Mouse (Mus musculus): ENCODE results near the gene Stx5a. TPM values are rescaled to one million over a fixed set of nuclear protein-coding genes. Genes with fewer than 3 reads are reported as not detected.

Stx5a gene
- polyA plus RNA-seq, 1 experiment from 2014 or later = 36.3 TPM

DNA sequence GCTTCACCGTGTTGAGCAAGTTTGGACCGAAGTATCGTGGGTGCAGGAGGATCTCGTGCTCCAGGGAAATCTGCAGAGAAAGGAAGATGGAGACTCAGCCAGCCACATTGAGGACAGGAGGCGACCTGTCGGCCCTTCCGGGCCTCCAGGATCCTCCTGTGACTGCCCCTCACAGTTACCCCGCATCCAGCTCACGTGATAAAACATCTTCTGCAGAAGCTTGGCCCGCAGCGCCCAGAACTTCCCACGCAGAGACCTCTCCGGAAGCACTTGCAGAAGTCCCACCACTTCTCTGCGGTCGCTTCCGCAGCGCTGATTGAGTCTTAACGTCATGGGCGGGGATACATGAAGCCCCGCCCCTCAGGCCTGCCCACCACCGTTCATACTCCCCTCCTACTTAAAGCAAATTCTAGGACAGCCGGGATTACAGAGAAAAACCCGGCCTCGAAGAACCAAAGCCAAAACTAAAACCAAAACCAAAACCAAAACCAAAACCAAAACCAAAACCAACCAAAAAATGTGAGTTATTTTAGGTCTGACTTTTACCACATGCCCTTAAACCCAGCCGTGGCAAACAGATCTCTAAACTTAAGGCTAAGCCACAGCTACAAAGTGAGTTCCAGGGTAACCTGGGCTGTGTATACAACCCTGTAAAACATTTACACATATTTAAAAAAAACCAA is 57.2 kb downstream of the Stx5a start, which contains the start of gene Polr2g:
TSS of gene Polr2g (minus strand) at position 314 of the 683 bp plus-strand sequence.
- Histone ChIP-seq H3K9me3 (ENCODE audit: low read length) (no peaks in the 10 kb centered on the region), H3K4me3 (ENCODE audit: low read depth, low read length) (peak within 1 kb of the TSS; percentile 68), H3K27ac (ENCODE audit: low read depth) (peak within 1 kb of the TSS; percentile 77), H3K4me2 (ENCODE audit: low read depth, low read length) (peak within 1 kb of the TSS; percentile 80), H3K4me1 (ENCODE audit: insufficient read depth) (peaks cover 25% of the 10 kb centered on the region), H3K27me3 (ENCODE audit: insufficient read depth, low read length) (no peaks in the 10 kb centered on the region), H3K36me3 (replicated peaks; ENCODE audit: insufficient read depth, low read length) (peaks cover 23% of the 10 kb centered on the region), H3K9ac (replicated peaks) (peak within 1 kb of the TSS; percentile 73)
- ATAC-seq = peak; percentile 64
- DNase-seq = peak; percentile 91
- WGBS (ENCODE audit: insufficient replicate concordance) = under 1% methylated on average over 25 of the region's 25 CpGs
- no peak for TF ChIP-seq CTCF (IDR thresholded peaks at IDR 0.05; ENCODE audit: low read depth)
- TF ChIP-seq EP300 (IDR thresholded peaks at IDR 0.05; ENCODE audit: low read depth) = 0 out of 2 replicates have a peak, but pooled peaks have one; percentile 19

DNA sequence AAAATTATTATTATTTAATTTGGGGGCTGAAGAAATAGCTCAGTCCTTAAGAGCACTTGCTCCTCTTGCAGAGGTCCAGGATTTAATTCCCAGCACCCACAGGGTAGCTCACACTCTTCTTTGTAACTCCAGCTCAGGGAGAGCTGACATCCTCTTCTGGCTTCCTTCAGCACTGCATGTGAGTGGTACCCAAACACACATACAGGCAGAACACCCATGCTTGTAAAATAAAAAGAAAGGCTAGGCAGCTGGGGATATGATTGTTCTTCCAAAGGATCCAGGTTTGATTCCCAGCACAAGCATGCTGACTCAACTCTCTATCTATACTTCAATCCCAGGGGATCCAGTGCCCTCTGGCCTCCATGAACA is 57.7 kb downstream of the Stx5a start:
- H3K4me3 ChIP-seq (ENCODE audit: low read depth, low read length) = peak overlapping the region; percentile 68
- ATAC-seq = no peak
- H3K27me3 ChIP-seq (ENCODE audit: insufficient read depth, low read length) = no peaks in the 10 kb centered on the region
- no peak overlapping the region for H3K9ac ChIP-seq (replicated peaks)
- peak overlapping the region; percentile 80 for H3K4me2 ChIP-seq (ENCODE audit: low read depth, low read length)
- H3K9me3 ChIP-seq (ENCODE audit: low read length) = no peaks in the 10 kb centered on the region
- TF ChIP-seq CTCF (IDR thresholded peaks at IDR 0.05; ENCODE audit: low read depth) (no peak), EP300 (IDR thresholded peaks at IDR 0.05; ENCODE audit: low read depth) (no peak)
- H3K36me3 ChIP-seq (replicated peaks; ENCODE audit: insufficient read depth, low read length) = peaks cover 17% of the 10 kb centered on the region
- peaks cover 27% of the 10 kb centered on the region for H3K4me1 ChIP-seq (ENCODE audit: insufficient read depth)
- no peak for DNase-seq
- H3K27ac ChIP-seq (ENCODE audit: low read depth) = no peak overlapping the region

DNA sequence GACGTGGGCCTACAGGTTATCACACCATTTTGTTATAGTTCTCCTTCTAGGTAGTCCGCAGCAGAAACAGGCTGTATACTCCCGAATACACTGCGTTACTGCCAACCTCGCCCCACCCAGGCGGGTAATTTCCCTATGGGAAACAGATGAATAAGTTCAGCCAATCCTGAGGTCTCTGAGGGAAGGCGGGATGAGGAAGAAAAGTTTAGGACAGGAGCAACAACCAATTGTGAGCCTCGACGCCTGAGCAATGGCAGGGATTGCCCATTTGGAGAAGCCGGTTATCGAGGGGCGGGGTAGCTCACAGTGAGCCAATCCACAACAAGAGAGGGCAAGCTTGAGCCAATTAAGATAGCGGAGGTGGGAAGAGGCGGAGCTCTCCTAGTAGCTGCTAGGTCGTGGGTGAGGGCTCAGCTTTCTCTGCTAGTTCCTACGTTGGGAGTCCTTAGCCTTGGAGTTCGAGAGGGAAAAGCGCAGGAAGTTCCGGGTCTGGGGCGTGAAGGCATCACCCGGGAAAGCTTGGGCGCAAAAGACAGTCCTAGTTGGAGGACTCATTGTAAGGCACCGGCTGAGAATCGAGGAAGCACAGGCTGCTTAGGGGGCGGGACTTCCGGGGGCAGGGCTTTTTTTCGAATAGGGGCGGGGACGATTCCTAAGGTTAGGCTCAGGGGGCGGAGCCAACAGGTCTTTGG is 61.1 kb downstream of the Stx5a start, which contains the start of gene Zbtb3:
TSS of gene Zbtb3 (plus strand) at position 426 of the 692 bp plus-strand sequence.
- DNase-seq (peak; percentile 94), ATAC-seq (peak; percentile 97)
- TF ChIP-seq EP300 (IDR thresholded peaks at IDR 0.05; ENCODE audit: low read depth) = peak; percentile 56; the same call in 1 of the 2 replicates
- TF ChIP-seq CTCF (IDR thresholded peaks at IDR 0.05; ENCODE audit: low read depth) = no peak
- H3K4me3 ChIP-seq (ENCODE audit: low read depth, low read length) = peak within 1 kb of the TSS; percentile 75
- H3K27me3 ChIP-seq (ENCODE audit: insufficient read depth, low read length) = no peaks in the 10 kb centered on the region
- peak within 1 kb of the TSS; percentile 79 for H3K27ac ChIP-seq (ENCODE audit: low read depth)
- peak within 1 kb of the TSS; percentile 73 for H3K9ac ChIP-seq (replicated peaks)
- under 1% methylated on average over 30 of the region's 30 CpGs for WGBS (ENCODE audit: insufficient replicate concordance)
- no peaks in the 10 kb centered on the region for H3K9me3 ChIP-seq (ENCODE audit: low read length)
- H3K4me1 ChIP-seq (ENCODE audit: insufficient read depth) = peaks cover 24% of the 10 kb centered on the region
- peak within 1 kb of the TSS; percentile 84 for H3K4me2 ChIP-seq (ENCODE audit: low read depth, low read length)
- peaks cover 3% of the 10 kb centered on the region; the same call in 1 of the 2 replicates for H3K36me3 ChIP-seq (replicated peaks; ENCODE audit: insufficient read depth, low read length)

DNA sequence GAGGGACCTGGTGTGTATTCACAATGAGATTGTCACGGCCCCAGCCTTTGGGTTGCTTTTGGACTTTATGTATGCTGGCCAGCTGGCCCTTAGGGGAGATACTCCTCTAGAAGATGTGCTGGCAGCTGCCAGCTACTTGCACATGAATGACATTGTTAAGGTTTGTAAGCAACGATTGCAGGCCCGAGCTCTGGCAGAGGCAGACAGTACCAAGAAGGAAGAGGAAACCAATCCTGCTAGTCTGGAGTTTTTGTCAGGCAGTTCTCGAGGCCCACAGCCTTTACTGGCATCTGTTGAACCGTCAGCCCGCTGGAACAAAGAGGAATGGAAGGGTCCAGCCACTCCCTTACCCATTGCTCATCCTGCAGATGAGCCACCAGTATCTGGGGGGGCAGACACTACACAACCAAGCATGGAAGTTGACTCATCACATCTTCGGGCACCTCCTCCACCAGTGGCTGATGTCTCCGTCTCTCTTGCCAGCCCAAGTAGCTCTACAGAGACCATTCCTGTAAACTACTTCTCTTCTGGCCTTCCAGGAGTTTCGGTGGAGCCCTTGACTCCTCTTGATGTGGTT is 62.1 kb downstream of the Stx5a start:
- Histone ChIP-seq H3K9ac (replicated peaks) (no peak overlapping the region; the same call in 1 of the 2 replicates), H3K27me3 (ENCODE audit: insufficient read depth, low read length) (no peaks in the 10 kb centered on the region), H3K4me3 (ENCODE audit: low read depth, low read length) (no peak overlapping the region), H3K4me1 (ENCODE audit: insufficient read depth) (peaks cover 19% of the 10 kb centered on the region), H3K4me2 (ENCODE audit: low read depth, low read length) (peak overlapping the region; percentile 84; the same call in 1 of the 2 replicates), H3K9me3 (ENCODE audit: low read length) (no peaks in the 10 kb centered on the region), H3K36me3 (replicated peaks; ENCODE audit: insufficient read depth, low read length) (peaks cover 8% of the 10 kb centered on the region), H3K27ac (ENCODE audit: low read depth) (peak overlapping the region; percentile 36)
- TF ChIP-seq EP300 (IDR thresholded peaks at IDR 0.05; ENCODE audit: low read depth) (no peak), CTCF (IDR thresholded peaks at IDR 0.05; ENCODE audit: low read depth) (no peak)
- ATAC-seq (no peak), DNase-seq (no peak)
- 73% methylated on average over 9 of the region's 9 CpGs for WGBS (ENCODE audit: insufficient replicate concordance)

DNA sequence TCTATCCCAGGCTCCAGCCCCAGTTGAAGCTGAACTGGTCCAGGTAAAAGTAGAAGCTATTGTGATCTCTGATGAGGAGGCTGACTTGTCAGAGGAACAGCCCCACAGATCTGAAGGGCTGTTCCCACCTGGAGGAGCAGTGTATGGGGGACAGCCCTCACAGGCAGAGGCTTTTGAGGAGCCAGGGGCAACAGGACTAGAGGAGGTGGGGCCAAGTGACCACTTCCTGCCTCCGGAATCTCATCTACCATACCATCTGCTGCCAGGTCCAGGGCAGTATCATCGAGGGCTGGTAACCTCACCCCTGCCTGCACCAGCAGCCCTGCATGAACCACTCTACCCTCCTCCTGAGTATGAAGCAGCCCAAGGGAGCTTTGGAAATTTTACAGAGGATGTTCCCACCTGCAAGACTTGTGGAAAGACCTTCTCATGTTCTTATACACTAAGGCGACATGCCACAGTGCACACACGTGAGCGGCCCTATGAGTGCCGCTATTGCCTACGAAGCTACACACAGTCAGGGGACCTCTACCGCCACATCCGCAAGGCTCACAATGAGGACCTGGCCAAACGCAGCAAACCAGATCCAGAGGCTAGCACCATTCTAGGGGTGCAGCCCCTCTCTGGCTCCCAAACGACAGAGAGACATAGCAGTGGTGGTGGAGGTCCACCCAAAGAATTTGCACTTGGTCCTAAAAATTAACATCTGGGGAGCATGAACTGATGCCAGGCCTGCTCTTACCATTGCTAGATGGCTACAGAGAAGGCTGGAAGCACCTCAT is 62.9 kb downstream of the Stx5a start:
- ATAC-seq (no peak), DNase-seq (no peak)
- Histone ChIP-seq H3K36me3 (replicated peaks; ENCODE audit: insufficient read depth, low read length) (peaks cover 12% of the 10 kb centered on the region), H3K9me3 (ENCODE audit: low read length) (no peaks in the 10 kb centered on the region), H3K4me1 (ENCODE audit: insufficient read depth) (peaks cover 19% of the 10 kb centered on the region), H3K27ac (ENCODE audit: low read depth) (no peak overlapping the region), H3K4me2 (ENCODE audit: low read depth, low read length) (no peak overlapping the region), H3K9ac (replicated peaks) (no peak overlapping the region), H3K4me3 (ENCODE audit: low read depth, low read length) (no peak overlapping the region), H3K27me3 (ENCODE audit: insufficient read depth, low read length) (no peaks in the 10 kb centered on the region)
- no peak for TF ChIP-seq CTCF (IDR thresholded peaks at IDR 0.05; ENCODE audit: low read depth)
- 74% methylated on average over 11 of the region's 11 CpGs for WGBS (ENCODE audit: insufficient replicate concordance)

Small RNA genes within 50 kb of the gene (microRNA-seq; reads per million reads assigned to microRNA genes)
- not detected for gene Mir6992

Other genes starting within 250 kb of the Stx5a start
- gene Slc22a8, start 150.2 kb upstream of the Stx5a start, polyA plus RNA-seq (2015; fragmentation: Nextera tagmentation; extraction: Ambion mirVana) = 0.27 TPM in 2 replicates
- not detected in 2 replicates for gene Slc22a6, start 123.4 kb upstream of the Stx5a start, polyA plus RNA-seq (2015; fragmentation: Nextera tagmentation; extraction: Ambion mirVana)
- not detected in 2 replicates for gene Chrm1, start 77.6 kb upstream of the Stx5a start, polyA plus RNA-seq (2015; fragmentation: Nextera tagmentation; extraction: Ambion mirVana)
- gene Slc3a2, start 18.0 kb upstream of the Stx5a start, polyA plus RNA-seq (2015; fragmentation: Nextera tagmentation; extraction: Ambion mirVana) = 64.4 and 68.0 TPM in 2 replicates
- 36.0 and 36.8 TPM in 2 replicates for gene Wdr74, start 5.6 kb upstream of the Stx5a start, polyA plus RNA-seq (2015; fragmentation: Nextera tagmentation; extraction: Ambion mirVana)
- 0.31 and 0.43 TPM in 2 replicates for gene 1700092M07Rik, start 695 bp upstream of the Stx5a start, polyA plus RNA-seq (2015; fragmentation: Nextera tagmentation; extraction: Ambion mirVana)
- 47.9 and 49.9 TPM in 2 replicates for gene Nxf1, start 15.7 kb downstream of the Stx5a start, polyA plus RNA-seq (2015; fragmentation: Nextera tagmentation; extraction: Ambion mirVana)
- gene Tmem223, start 29.6 kb downstream of the Stx5a start, polyA plus RNA-seq (2015; fragmentation: Nextera tagmentation; extraction: Ambion mirVana) = 56.0 and 59.1 TPM in 2 replicates
- 76.3 and 80.3 TPM in 2 replicates for gene Tmem179b, start 33.1 kb downstream of the Stx5a start, polyA plus RNA-seq (2015; fragmentation: Nextera tagmentation; extraction: Ambion mirVana)
- 6.6 and 7.9 TPM in 2 replicates for gene Taf6l, start 45.0 kb downstream of the Stx5a start, polyA plus RNA-seq (2015; fragmentation: Nextera tagmentation; extraction: Ambion mirVana)
- gene Polr2g, start 57.2 kb downstream of the Stx5a start, polyA plus RNA-seq (2015; fragmentation: Nextera tagmentation; extraction: Ambion mirVana) = 61.7 and 63.3 TPM in 2 replicates
- gene Zbtb3, start 61.1 kb downstream of the Stx5a start, polyA plus RNA-seq (2015; fragmentation: Nextera tagmentation; extraction: Ambion mirVana) = 0.82 and 0.91 TPM in 2 replicates
- gene Ttc9c, start 77.9 kb downstream of the Stx5a start, polyA plus RNA-seq (2015; fragmentation: Nextera tagmentation; extraction: Ambion mirVana) = 9.8 and 12.5 TPM in 2 replicates
- gene Hnrnpul2, start 78.6 kb downstream of the Stx5a start, polyA plus RNA-seq (2015; fragmentation: Nextera tagmentation; extraction: Ambion mirVana) = 2.1 and 2.3 TPM in 2 replicates
- gene AC129217.1, start 88.4 kb downstream of the Stx5a start, polyA plus RNA-seq (2015; fragmentation: Nextera tagmentation; extraction: Ambion mirVana) = not detected in 2 replicates
- gene Bscl2, start 96.1 kb downstream of the Stx5a start, polyA plus RNA-seq (2015; fragmentation: Nextera tagmentation; extraction: Ambion mirVana) = 30.5 and 32.7 TPM in 2 replicates
- 0.08 and 0.23 TPM in 2 replicates for gene Gng3, start 97.8 kb downstream of the Stx5a start, polyA plus RNA-seq (2015; fragmentation: Nextera tagmentation; extraction: Ambion mirVana)
- 0.24 and 0.26 TPM in 2 replicates for gene Lrrn4cl, start 109.4 kb downstream of the Stx5a start, polyA plus RNA-seq (2015; fragmentation: Nextera tagmentation; extraction: Ambion mirVana)
- 147 TPM in 2 replicates for gene Ubxn1, start 130.1 kb downstream of the Stx5a start, polyA plus RNA-seq (2015; fragmentation: Nextera tagmentation; extraction: Ambion mirVana)
- gene Uqcc3, start 139.5 kb downstream of the Stx5a start, polyA plus RNA-seq (2015; fragmentation: Nextera tagmentation; extraction: Ambion mirVana) = 48.6 and 52.6 TPM in 2 replicates
- 27.5 and 31.3 TPM in 2 replicates for gene Lbhd1, start 142.3 kb downstream of the Stx5a start, polyA plus RNA-seq (2015; fragmentation: Nextera tagmentation; extraction: Ambion mirVana)
- gene Gm49403, start 142.5 kb downstream of the Stx5a start, polyA plus RNA-seq (2015; fragmentation: Nextera tagmentation; extraction: Ambion mirVana) = not detected in 2 replicates
- 30.5 and 32.5 TPM in 2 replicates for gene 1810009A15Rik, start 147.4 kb downstream of the Stx5a start, polyA plus RNA-seq (2015; fragmentation: Nextera tagmentation; extraction: Ambion mirVana)
- gene Gm49416, start 147.5 kb downstream of the Stx5a start, polyA plus RNA-seq (2015; fragmentation: Nextera tagmentation; extraction: Ambion mirVana) = not detected in 2 replicates
- gene Ints5, start 151.6 kb downstream of the Stx5a start, polyA plus RNA-seq (2015; fragmentation: Nextera tagmentation; extraction: Ambion mirVana) = 11.4 and 12.1 TPM in 2 replicates
- gene Ganab, start 156.7 kb downstream of the Stx5a start, polyA plus RNA-seq (2015; fragmentation: Nextera tagmentation; extraction: Ambion mirVana) = 29.4 and 32.4 TPM in 2 replicates
- 20.2 and 22.3 TPM in 2 replicates for gene B3gat3, start 179.0 kb downstream of the Stx5a start, polyA plus RNA-seq (2015; fragmentation: Nextera tagmentation; extraction: Ambion mirVana)
- gene Rom1, start 187.9 kb downstream of the Stx5a start, polyA plus RNA-seq (2015; fragmentation: Nextera tagmentation; extraction: Ambion mirVana) = 2.0 and 2.5 TPM in 2 replicates
- gene Eml3, start 188.1 kb downstream of the Stx5a start, polyA plus RNA-seq (2015; fragmentation: Nextera tagmentation; extraction: Ambion mirVana) = 8.0 and 9.5 TPM in 2 replicates
- gene Mta2, start 200.5 kb downstream of the Stx5a start, polyA plus RNA-seq (2015; fragmentation: Nextera tagmentation; extraction: Ambion mirVana) = 43.0 and 45.7 TPM in 2 replicates
- 9.0 and 10.7 TPM in 2 replicates for gene Tut1, start 212.4 kb downstream of the Stx5a start, polyA plus RNA-seq (2015; fragmentation: Nextera tagmentation; extraction: Ambion mirVana)
- gene Eef1g, start 225.6 kb downstream of the Stx5a start, polyA plus RNA-seq (2015; fragmentation: Nextera tagmentation; extraction: Ambion mirVana) = 129 and 134 TPM in 2 replicates
- 3.5 and 4.0 TPM in 2 replicates for gene Ahnak, start 247.9 kb downstream of the Stx5a start, polyA plus RNA-seq (2015; fragmentation: Nextera tagmentation; extraction: Ambion mirVana)

All from liver, postnatal 0 days (tissue).